Mouse (Mus musculus) olfactory bulb, adult 2 months (tissue): ENCODE results near the gene Tesk1.

Source experiments
- CTCF ChIP-seq: fragments of 200-500 bp; IDR thresholded peaks from 2 replicates; pipeline ENCODE4 v1.5.1; 2012; ENCODE audit warnings: low read depth, mild to moderate bottlenecking, low read length, moderate library complexity; ENCODE audit not compliant: insufficient read depth
- POLR2A ChIP-seq: fragments of 200-500 bp; IDR thresholded peaks from 2 replicates; pipeline ENCODE4 v1.6.1; 2012; ENCODE audit warnings: mild to moderate bottlenecking, low read depth, low read length, moderate library complexity; ENCODE audit not compliant: insufficient read depth

DNA sequence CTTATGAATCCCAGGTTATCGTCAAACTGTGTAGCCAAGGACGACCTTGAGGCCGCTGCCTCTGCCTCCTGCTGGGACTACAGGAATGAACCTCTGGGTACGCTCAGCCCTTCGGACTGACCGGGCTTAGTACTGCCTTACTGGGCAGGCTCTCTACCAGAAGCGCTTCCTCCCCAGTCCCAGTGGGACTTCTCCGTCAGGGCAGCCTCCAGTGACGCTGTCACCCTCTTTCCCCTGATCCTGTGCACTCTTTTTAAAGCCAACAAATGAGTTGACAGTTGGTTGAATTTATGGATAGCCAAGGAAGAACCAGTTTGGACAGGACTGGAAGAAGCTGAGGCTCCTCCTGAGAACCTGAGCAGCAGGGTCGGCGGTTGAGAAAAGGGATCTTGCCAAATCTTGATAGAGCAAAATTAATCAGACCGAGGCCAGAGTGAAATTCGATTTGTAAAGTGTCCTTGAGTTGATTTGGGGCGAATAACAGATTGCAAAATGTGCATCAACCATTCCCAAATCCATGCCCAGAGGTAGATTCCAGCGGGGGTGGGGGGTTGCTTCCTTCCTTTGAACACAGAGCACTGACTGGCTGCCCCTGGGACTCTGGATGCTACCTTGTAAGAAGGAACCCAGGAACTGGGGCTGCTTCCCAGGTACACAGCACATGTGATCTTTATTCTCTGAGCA, 22.6 kb upstream of the Tesk1 start:
- TF ChIP-seq CTCF, result no peak
- no peak for TF ChIP-seq POLR2A
